Mouse (Mus musculus) lung, postnatal 0 days (tissue): ENCODE results near the gene Arhgap27.

Source experiments
- CTCF ChIP-seq: IDR thresholded peaks from 2 replicates; pipeline ENCODE4 v1.5.1; 2016; ENCODE audit warnings: antibody characterized with exemption, mild to moderate bottlenecking
- EP300 ChIP-seq: IDR thresholded peaks from 2 replicates; pipeline ENCODE4 v1.6.1; 2016; ENCODE audit warnings: antibody characterized with exemption, mild to moderate bottlenecking, control low read depth

GRCm38 (mm10) chr11:103346236-103346635 is 17.3 kb downstream of the Arhgap27 start:
- TF ChIP-seq EP300 (no peak), CTCF (no peak)
